Mouse (Mus musculus): ENCODE data around the gene Cdc7.

GRCm38 (mm10) chr5:106989786-106990185 is 25.7 kb downstream of the Cdc7 start:
- TF ChIP-seq CTCF (IDR thresholded peaks at IDR 0.05; ENCODE audit: low read depth) (no peak), EP300 (IDR thresholded peaks at IDR 0.05; ENCODE audit: low read depth) (no peak)

Data from heart, postnatal 0 days (tissue).